Mouse (Mus musculus) heart, embryonic 14.5 days (tissue): ENCODE measurements around the gene Slc25a11. TPM values are rescaled to one million over a fixed set of nuclear protein-coding genes. Genes with fewer than 3 reads are reported as not detected.

Experiments used
- ATAC-seq: fragments of 200-750 bp; cut with Nextera tagmentation; 2 replicates; pipeline ENCODE4 v1.8.0; 2017; ENCODE audit warnings: low read depth, moderate TSS enrichment; ENCODE audit not compliant: insufficient number of reproducible peaks, insufficient read depth, low FRiP score
- H3K27ac ChIP-seq, 2 experiments: fragments of 200-500 bp in 1 of 2; fragments of 300-500 bp in 1 of 2; sonication (generic) in 1 of 2; replicated peaks in 1 of 2; 2 replicates each; pipeline ENCODE4 v1.5.1; 2012 to 2014; ENCODE audit warnings: low read depth in 2 of 2, low read length in 2 of 2, control low read depth in 1 of 2, mild to moderate bottlenecking in 1 of 2, mixed read lengths in 1 of 2; ENCODE audit not compliant: control insufficient read depth in 1 of 2, insufficient read depth in 1 of 2
- H3K27me3 ChIP-seq: fragments of 300-500 bp; sonication (generic); 2 replicates; pipeline ENCODE4 v1.6.1; 2014; ENCODE audit warnings: mild to moderate bottlenecking, low read length, control low read depth; ENCODE audit not compliant: control insufficient read depth, insufficient read depth
- H3K36me3 ChIP-seq: fragments of 300-500 bp; sonication (generic); 2 replicates; pipeline ENCODE4 v1.6.1; 2014; ENCODE audit warnings: mild to moderate bottlenecking, control low read depth, low read length, mixed read lengths; ENCODE audit not compliant: control insufficient read depth, insufficient read depth
- H3K4me1 ChIP-seq, 2 experiments: fragments of 200-500 bp in 1 of 2; fragments of 300-500 bp in 1 of 2; sonication (generic) in 1 of 2; 2 replicates each; pipeline ENCODE4 v1.6.1; 2012 to 2014; ENCODE audit warnings: low read length in 2 of 2, control low read depth in 1 of 2, mixed read lengths in 1 of 2; ENCODE audit not compliant: control insufficient read depth in 2 of 2, insufficient read depth in 2 of 2
- H3K4me2 ChIP-seq: fragments of 300-500 bp; sonication (generic); 2 replicates; pipeline ENCODE4 v1.6.1; 2014; ENCODE audit warnings: mild to moderate bottlenecking, low read length
- H3K4me3 ChIP-seq, 2 experiments: fragments of 200-500 bp in 1 of 2; fragments of 300-500 bp in 1 of 2; sonication (generic) in 1 of 2; 2 replicates each; pipeline ENCODE4 v1.5.1; 2012 to 2014; ENCODE audit warnings: low read length in 2 of 2, mild to moderate bottlenecking in 2 of 2, control low read depth in 1 of 2, low read depth in 1 of 2, moderate library complexity in 1 of 2; ENCODE audit not compliant: control insufficient read depth in 1 of 2, insufficient read depth in 1 of 2
- H3K9ac ChIP-seq: fragments of 300-500 bp; sonication (generic); 2 replicates; pipeline ENCODE4 v1.6.1; 2014; ENCODE audit warnings: mild to moderate bottlenecking, low read length
- H3K9me3 ChIP-seq: fragments of 300-500 bp; sonication (generic); 2 replicates; pipeline ENCODE4 v1.6.1; 2016; ENCODE audit warnings: low read length, control low read depth; ENCODE audit not compliant: control insufficient read depth
- WGBS: fragments of 180-500 bp; shearing (Covaris S2); extraction: QIAGEN DNeasy Blood & Tissue Kit; methylation state at CpG from one replicate; pipeline ENCODE4 v1.1.7; 2014; 5-methylcytosine and 5-hydroxymethylcytosine counted together
- polyA plus RNA-seq: library from polyadenylated mRNA; unstranded; fragments of >200 nt; fragmentation: Nextera tagmentation; extraction: Ambion mirVana; gene quantifications from 2 replicates; pipeline ENCODE4 v1.2.1, GENCODE M21; 2014

Slc25a11 gene
- polyA plus RNA-seq, 1 experiment from 2014 or later, result 290 TPM

- Histone ChIP-seq H3K27me3 (no peaks in the 10 kb centered on the region), H3K27ac (no peak overlapping the region)
- WGBS, result 85% methylated on average over 4 of the region's 4 CpGs
Measured at GRCm38 (mm10) chr11:70626877-70627276, 20.4 kb downstream of the Slc25a11 start.

GRCm38 (mm10) chr11:70625473-70625872 is 21.8 kb downstream of the Slc25a11 start:
- Histone ChIP-seq H3K4me3 (no peak overlapping the region), H3K27me3 (no peaks in the 10 kb centered on the region), H3K9ac (no peak overlapping the region), H3K4me2 (no peak overlapping the region), H3K36me3 (no peaks in the 10 kb centered on the region), H3K9me3 (no peaks in the 10 kb centered on the region), H3K4me1 (peaks cover 0 to 2% of the 10 kb centered on the region in 2 experiments; a peak in 1 of 4 replicates), H3K27ac (no peak overlapping the region)
- WGBS, result 48% methylated on average over 4 of the region's 4 CpGs
- no peak for ATAC-seq

More at GRCm38 (mm10) chr11:70626877-70627276, 20.4 kb downstream of the Slc25a11 start:
- Histone ChIP-seq H3K4me3 (no peak overlapping the region), H3K9ac (no peak overlapping the region), H3K4me1 (peaks cover 0 to 2% of the 10 kb centered on the region in 2 experiments; a peak in 1 of 4 replicates), H3K36me3 (no peaks in the 10 kb centered on the region), H3K4me2 (no peak overlapping the region), H3K9me3 (no peaks in the 10 kb centered on the region)
- no peak for ATAC-seq

- Histone ChIP-seq H3K9me3 (no peaks in the 10 kb centered on the region), H3K36me3 (no peaks in the 10 kb centered on the region), H3K9ac (no peak overlapping the region), H3K27ac (no peak overlapping the region), H3K4me1 (peaks cover 0 to 2% of the 10 kb centered on the region in 2 experiments; a peak in 1 of 4 replicates), H3K27me3 (no peaks in the 10 kb centered on the region), H3K4me3 (no peak overlapping the region), H3K4me2 (no peak overlapping the region)
- 58% methylated on average over 10 of the region's 10 CpGs for WGBS
- ATAC-seq, result no peak
Measured at GRCm38 (mm10) chr11:70623053-70623742, 24.1 kb downstream of the Slc25a11 start.

- H3K27me3 ChIP-seq, result no peaks in the 10 kb centered on the region
- H3K27ac ChIP-seq, result no peak overlapping the region
- no peaks in the 10 kb centered on the region for H3K9me3 ChIP-seq
- H3K9ac ChIP-seq, result no peak overlapping the region
- H3K4me2 ChIP-seq, result no peak overlapping the region
- H3K4me1 ChIP-seq, result peaks cover 0 to 2% of the 10 kb centered on the region in 2 experiments; a peak in 1 of 4 replicates
- no peak overlapping the region for H3K4me3 ChIP-seq
- no peaks in the 10 kb centered on the region for H3K36me3 ChIP-seq
- no peak for ATAC-seq
- 33% methylated on average over 7 of the region's 7 CpGs for WGBS
Measured at GRCm38 (mm10) chr11:70621972-70622814, 25.1 kb downstream of the Slc25a11 start.

GRCm38 (mm10) chr11:70619101-70619500 is 28.2 kb downstream of the Slc25a11 start, which contains the start of gene Chrne:
TSS of gene Chrne (minus strand) at chr11:70619216.
- 0 out of 2 replicates have a peak, but pooled peaks cover 7% of the 10 kb centered on the region for H3K27me3 ChIP-seq
- H3K9me3 ChIP-seq, result no peaks in the 10 kb centered on the region
- ATAC-seq, result no peak
- no peak within 1 kb of the TSS for H3K4me2 ChIP-seq
- H3K36me3 ChIP-seq, result no peaks in the 10 kb centered on the region
- H3K4me3 ChIP-seq, result no peak within 1 kb of the TSS
- no peak within 1 kb of the TSS for H3K27ac ChIP-seq
- H3K9ac ChIP-seq, result no peak within 1 kb of the TSS
- WGBS, result 27% methylated on average over 1 of the region's 1 CpGs
- peaks cover 14 to 15% of the 10 kb centered on the region in 2 experiments for H3K4me1 ChIP-seq

- no peak for ATAC-seq
- peak within 1 kb of the TSS; percentile 41 to 48 for H3K27ac ChIP-seq
- H3K4me1 ChIP-seq, result peaks cover 12 to 15% of the 10 kb centered on the region in 2 experiments
- H3K9ac ChIP-seq, result peak within 1 kb of the TSS; percentile 66
- H3K27me3 ChIP-seq, result 0 out of 2 replicates have a peak, but pooled peaks cover 7% of the 10 kb centered on the region
- WGBS, result 7% methylated on average over 21 of the region's 21 CpGs
- H3K4me3 ChIP-seq, result peak within 1 kb of the TSS; percentile 37
- H3K36me3 ChIP-seq, result peaks cover 28% of the 10 kb centered on the region
- H3K4me2 ChIP-seq, result peak within 1 kb of the TSS; percentile 77
- no peaks in the 10 kb centered on the region for H3K9me3 ChIP-seq
Measured at GRCm38 (mm10) chr11:70615516-70616093, 31.7 kb downstream of the Slc25a11 start, which contains the start of gene 4930544D05Rik. TSS of gene 4930544D05Rik (plus strand) at chr11:70615848.

- Histone ChIP-seq H3K4me2 (peak overlapping the region; percentile 77), H3K9me3 (no peaks in the 10 kb centered on the region), H3K9ac (peak overlapping the region; percentile 66), H3K4me1 (peaks cover 12 to 15% of the 10 kb centered on the region in 2 experiments), H3K27ac (peak overlapping the region; percentile 41 to 48), H3K36me3 (peaks cover 33% of the 10 kb centered on the region), H3K4me3 (peak overlapping the region; percentile 37), H3K27me3 (0 out of 2 replicates have a peak, but pooled peaks cover 7% of the 10 kb centered on the region)
- 2% methylated on average over 17 of the region's 17 CpGs for WGBS
- peak; percentile 80 for ATAC-seq
Measured at GRCm38 (mm10) chr11:70615074-70615473, 32.2 kb downstream of the Slc25a11 start.
